Mouse (Mus musculus) adrenal gland, postnatal 10 days (tissue): ENCODE results near the gene Snx29. TPM values are rescaled to one million over a fixed set of nuclear protein-coding genes. Genes with fewer than 3 reads are reported as not detected.
"Not testable (repeated sequence)": the region's sequence is repeated elsewhere in the genome, so short reads cannot be mapped to it uniquely, and the experiment has no call there.

Experiments
- DNase-seq: peaks from one replicate; pipeline ENCODE4 v3.0.0; 2021; ENCODE audit warnings: mixed read lengths
- long read RNA-seq, 2 experiments: library from polyadenylated mRNA; stranded (forward); transcript quantifications; one replicate each; pipeline ENCODE4 v2.0.0; 2021
- total RNA-seq, 2 experiments: library from RNA; stranded (reverse); gene quantifications; 2 replicates each; pipeline ENCODE4 v1.2.3; 2021

Gene Snx29
- 10 to 100 TPM; 14.7 to 19.7 TPM for total RNA-seq
- long read RNA-seq, experiment 1, partial matches to known transcripts = 0 of 3 reads
- long read RNA-seq, experiment 1, other reads (novel, unspliced or antisense) = 3 of 3 reads
- long read RNA-seq, experiment 2, partial matches to known transcripts = 3 of 4 reads
- long read RNA-seq, experiment 2, other reads (novel, unspliced or antisense) = 1 of 4 reads

DNA sequence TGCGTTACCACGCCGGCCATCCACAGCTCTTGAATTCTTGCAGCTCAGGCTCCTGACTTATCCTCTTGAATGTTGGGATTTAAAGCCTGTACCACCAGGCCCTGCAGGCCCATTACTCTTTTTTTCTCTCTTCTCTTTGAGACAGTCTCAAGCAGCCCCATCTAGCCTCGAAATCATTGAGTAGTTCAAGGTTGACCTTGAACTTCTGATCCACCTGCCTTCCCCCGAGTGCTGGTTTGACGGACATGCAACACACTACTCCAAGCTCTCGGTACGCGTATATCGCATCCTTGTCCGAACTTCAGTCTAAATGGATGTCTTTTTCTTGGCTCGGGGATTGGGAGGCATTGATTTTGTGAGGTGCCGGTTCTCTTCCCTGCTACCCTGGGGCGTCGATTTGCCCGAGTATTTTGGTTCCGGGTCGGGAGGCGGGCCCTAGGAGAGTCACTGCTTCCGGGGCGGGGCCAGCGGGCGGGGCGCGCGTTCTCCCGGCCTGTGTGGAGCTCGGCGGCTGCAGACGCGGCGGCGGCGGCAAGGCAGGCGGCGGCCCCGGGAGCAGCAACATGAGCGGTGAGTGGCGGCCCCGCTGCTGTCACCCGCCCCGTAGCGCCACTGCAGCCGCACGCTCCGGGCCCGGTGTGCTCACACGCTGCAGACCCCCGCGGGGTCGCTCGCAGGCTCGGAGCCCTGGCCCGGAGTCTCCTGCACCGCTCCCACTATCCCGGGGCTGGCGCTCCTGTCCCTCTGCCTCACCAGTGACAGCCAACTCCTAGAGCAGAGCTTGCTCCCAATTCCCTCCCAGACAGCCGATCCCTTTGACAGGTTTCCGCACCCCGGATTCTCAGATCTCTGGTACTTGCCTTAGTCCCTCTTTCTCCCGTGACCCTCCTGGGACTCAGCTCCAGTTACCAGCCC is at the start of gene Snx29:
Gene Snx29 (plus strand): TSS at position 500 of the 915 bp plus-strand sequence.
- DNase-seq = peak; percentile 100

DNA sequence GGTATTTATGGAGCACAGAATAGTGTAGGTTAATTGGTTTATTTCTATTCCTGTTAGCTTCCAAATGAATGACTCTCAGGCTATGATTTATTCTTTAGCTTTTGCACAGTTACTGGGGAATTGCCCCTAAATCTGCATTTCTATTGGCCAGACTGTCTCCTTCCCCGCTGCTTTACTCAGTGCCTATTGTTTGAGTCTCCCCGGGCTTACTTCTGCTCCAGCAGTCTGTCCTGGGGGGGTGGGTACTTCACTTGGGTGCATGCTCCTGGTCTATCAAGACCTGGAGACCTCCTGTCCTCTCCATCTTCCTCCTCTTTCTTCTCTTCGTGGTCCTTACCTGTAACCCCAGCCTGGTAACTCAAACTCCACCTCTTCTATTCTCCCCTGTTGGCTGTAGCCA is 45.8 kb upstream of the Snx29 start:
- DNase-seq = no peak

GRCm38 (mm10) chr16:11278778-11279177 is 43.9 kb upstream of the Snx29 start:
- no peak for DNase-seq

GRCm38 (mm10) chr16:11282655-11283232 is 40.0 kb upstream of the Snx29 start:
- DNase-seq = no peak

DNA sequence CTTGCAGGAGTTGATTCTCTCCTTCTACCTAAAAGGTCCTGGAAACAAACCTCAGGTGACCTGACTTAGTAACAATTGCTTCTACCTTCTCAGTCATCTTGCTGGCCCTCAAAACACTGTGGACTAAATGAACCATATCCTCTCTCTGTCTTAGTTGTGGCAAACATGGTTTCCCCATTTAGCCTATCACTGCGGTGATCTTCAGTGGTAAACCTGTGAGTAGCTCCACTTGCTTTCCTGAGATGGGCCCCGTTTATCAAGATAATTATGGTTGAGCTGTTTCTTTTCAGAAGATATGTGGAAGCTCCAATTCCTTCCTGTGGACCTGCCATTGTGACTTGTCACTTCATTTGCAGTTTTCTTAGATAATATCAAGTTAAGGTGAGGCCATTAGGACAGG is 37.8 kb upstream of the Snx29 start:
- DNase-seq = no peak

DNA sequence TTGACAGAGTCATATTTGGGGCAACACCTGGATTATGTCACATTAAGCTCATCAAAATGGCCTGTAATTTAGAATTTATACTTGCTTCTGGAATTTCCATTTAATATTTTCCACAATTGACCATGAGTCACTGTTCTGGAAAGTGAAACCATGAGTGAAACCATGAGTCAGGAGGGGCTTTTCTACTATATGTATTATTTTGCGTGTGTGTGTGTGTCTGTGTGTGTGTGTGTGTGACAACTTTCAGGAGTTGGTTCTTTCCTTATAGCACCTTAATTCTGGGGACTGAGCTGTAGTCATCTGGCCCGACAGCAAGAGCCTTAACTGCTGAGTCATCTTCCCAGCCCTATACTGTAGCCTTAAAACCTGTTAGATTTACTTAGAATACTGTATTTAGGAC is 36.8 kb upstream of the Snx29 start:
- no peak for DNase-seq

DNA sequence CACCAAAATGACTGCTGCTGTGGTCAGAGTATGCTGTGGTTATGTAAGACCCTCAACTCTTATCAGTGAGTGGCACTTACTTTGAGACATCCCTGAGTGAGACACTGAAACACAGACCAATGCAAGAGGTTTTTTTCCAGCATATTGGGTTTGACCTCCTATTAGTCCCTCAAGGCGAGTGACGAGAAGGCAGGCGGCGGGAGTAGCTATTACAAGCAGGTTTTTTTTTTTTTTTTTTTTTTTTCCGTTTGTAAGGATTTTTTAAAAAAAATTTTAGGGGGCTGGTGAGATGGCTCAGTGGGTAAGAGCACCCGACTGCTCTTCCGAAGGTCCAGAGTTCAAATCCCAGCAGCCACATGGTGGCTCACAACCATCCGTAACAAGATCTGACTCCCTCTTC is 33.8 kb upstream of the Snx29 start:
- DNase-seq = not testable (repeated sequence)

DNA sequence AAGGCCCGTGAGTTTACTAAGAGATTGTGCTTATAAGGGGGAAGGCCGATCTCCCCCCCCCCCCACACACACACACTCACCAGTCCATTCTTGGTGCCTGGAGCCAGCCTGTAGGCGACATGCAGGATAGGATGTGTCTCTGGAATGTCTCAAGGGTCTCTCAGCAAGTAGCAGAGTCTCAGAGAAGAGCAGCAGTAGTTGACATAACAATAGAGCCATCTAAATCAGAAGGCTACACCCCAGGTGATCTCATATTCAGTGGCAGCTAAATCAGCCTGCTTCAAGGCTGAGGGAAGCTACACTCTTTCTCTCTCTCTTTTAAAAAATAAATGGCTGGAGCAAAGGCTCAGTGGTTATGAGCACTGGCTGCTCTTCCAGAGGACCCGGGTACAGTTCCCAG is 27.1 kb upstream of the Snx29 start:
- not testable (repeated sequence) for DNase-seq

- peak; percentile 28 for DNase-seq
Measured at GRCm38 (mm10) chr16:11297700-11298099, 25.0 kb upstream of the Snx29 start.

GRCm38 (mm10) chr16:11303741-11304140 is 19.0 kb upstream of the Snx29 start:
- DNase-seq = no peak

- DNase-seq = no peak
Measured at GRCm38 (mm10) chr16:11305531-11305930, 17.2 kb upstream of the Snx29 start.

DNA sequence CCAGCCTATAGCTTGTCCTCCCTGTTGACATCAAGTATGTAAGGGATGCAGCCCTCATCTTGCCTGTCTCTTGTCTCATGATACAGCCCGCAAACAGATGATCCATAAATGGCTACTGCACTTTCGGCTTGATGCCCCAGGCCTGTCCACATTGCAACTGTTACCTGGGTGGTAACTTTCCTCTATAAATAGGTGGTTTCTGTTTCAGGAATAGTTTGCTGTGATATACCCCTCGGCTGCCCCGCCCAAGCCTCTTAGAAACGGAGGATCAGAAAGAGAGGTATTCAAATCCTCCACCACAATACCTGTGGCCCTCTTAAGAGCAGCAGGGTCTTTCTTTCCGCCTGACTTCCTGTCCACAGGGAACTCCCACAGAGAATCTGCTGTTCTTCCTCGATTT is 9.2 kb upstream of the Snx29 start, which contains the start of gene Tnfrsf17:
Gene Tnfrsf17 (plus strand): TSS at position 301 of the 400 bp plus-strand sequence.
- DNase-seq = no peak

GRCm38 (mm10) chr16:11315786-11316320 is 6.9 kb upstream of the Snx29 start:
- DNase-seq = no peak

DNA sequence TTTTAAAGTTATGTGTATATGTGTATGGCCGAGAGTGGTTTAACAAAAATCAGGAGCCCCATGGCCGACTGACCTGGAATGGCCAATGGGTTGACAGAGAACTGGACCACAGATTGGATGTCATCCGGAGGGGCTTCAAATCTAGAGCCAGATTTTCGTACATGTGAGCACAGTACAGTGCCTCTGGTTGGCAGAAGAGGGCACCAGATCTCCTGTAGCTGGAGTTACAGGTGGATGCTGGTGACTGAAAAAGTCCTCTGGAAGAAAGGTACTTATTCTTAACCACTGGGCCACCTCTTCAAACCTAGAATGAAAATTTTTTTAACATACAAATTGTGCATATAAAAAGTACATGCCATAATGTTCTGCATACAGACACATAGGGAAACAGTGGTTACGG is 6.0 kb upstream of the Snx29 start:
- no peak for DNase-seq

GRCm38 (mm10) chr16:11317324-11317723 is 5.4 kb upstream of the Snx29 start:
- DNase-seq = no peak

- DNase-seq = peak; percentile 25
Measured at GRCm38 (mm10) chr16:11323324-11324051, 780 bp downstream of the Snx29 start.

- no peak for DNase-seq
Measured at GRCm38 (mm10) chr16:11330081-11330800, 7.5 kb downstream of the Snx29 start.

GRCm38 (mm10) chr16:11331030-11331429 is 8.3 kb downstream of the Snx29 start:
- no peak for DNase-seq

- DNase-seq = no peak
Measured at GRCm38 (mm10) chr16:11343292-11343815, 20.6 kb downstream of the Snx29 start.

- no peak for DNase-seq
Measured at GRCm38 (mm10) chr16:11351903-11352302, 29.2 kb downstream of the Snx29 start.

- no peak for DNase-seq
Measured at GRCm38 (mm10) chr16:11359173-11359572, 36.5 kb downstream of the Snx29 start.
